Mouse (Mus musculus) thymus, adult 2 months (tissue): ENCODE measurements at regions not wholly inside any gene's neighbourhood (a gene's known extent, or its start where the extent isn't known, plus 50 kb on each side); places are given as distances from the start of the nearest gene placed in this dataset.

ENCODE experiments used
- CTCF ChIP-seq: fragments of 200-500 bp; IDR thresholded peaks from 2 replicates; pipeline ENCODE4 v1.5.1; 2012; ENCODE audit warnings: mild to moderate bottlenecking, control low read depth, low read length, moderate library complexity, borderline replicate concordance; ENCODE audit not compliant: control insufficient read depth, poor library complexity, insufficient read depth; ENCODE audit errors: extremely low read depth
- POLR2A ChIP-seq: fragments of 200-500 bp; IDR thresholded peaks from 2 replicates; pipeline ENCODE4 v1.6.1; 2012; ENCODE audit warnings: mild to moderate bottlenecking, low read length, control low read depth, moderate library complexity; ENCODE audit not compliant: control insufficient read depth, poor library complexity, insufficient read depth; ENCODE audit errors: extremely low read depth

GRCm38 (mm10) chr11:89209072-89209471 is 93.1 kb downstream of the Nog start:
- no peak for TF ChIP-seq POLR2A
- no peak for TF ChIP-seq CTCF
